Mouse (Mus musculus): ENCODE measurements around the gene Trpv2.

Trpv2 gene

DNA sequence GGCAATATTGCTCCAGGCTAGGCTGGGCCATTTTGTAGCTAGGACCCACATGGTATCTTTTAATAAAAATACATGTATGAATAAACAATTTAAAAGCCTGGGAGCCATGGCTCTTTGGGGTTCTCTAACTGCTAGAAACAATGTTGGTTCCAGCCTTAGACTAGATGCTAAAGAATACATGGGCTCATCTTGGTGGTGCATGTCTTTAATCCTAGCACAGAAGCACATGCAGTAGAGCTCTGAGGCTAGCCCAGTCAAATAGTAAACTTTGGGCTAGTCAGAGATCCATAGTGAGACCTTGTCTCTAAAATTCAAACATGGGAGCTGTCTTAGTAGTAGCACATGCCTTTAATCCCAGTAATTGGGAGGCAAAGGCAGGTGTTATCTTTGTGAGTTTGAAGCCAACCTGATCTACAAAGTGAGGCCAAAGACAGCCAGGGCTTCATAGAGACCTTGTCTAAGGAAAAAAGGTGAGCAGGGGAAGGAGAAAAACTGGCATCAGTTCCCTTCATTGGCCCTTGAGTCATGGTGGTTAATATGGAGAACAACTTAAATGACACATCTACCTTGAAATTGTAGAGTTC is 19.3 kb upstream of the Trpv2 start:
- Histone ChIP-seq H3K9me3 (ENCODE audit: low read length) (no peaks in the 10 kb centered on the region), H3K27me3 (ENCODE audit: insufficient read depth, low read length) (peaks cover 11% of the 10 kb centered on the region), H3K36me3 (ENCODE audit: insufficient read depth, low read length) (peaks cover 32% of the 10 kb centered on the region), H3K4me1 (replicated peaks; ENCODE audit: low read depth, low read length) (peaks cover 22% of the 10 kb centered on the region), H3K4me3 (replicated peaks; ENCODE audit: low read length) (peak overlapping the region; percentile 81)
- TF ChIP-seq CTCF (conservative IDR thresholded peaks at IDR 0.05; ENCODE audit: low read length) (no peak), POU5F1 (IDR thresholded peaks at IDR 0.05; ENCODE audit: borderline replicate concordance, low read length) (no peak), NANOG (IDR thresholded peaks at IDR 0.05; ENCODE audit: borderline replicate concordance, low read length) (no peak)

DNA sequence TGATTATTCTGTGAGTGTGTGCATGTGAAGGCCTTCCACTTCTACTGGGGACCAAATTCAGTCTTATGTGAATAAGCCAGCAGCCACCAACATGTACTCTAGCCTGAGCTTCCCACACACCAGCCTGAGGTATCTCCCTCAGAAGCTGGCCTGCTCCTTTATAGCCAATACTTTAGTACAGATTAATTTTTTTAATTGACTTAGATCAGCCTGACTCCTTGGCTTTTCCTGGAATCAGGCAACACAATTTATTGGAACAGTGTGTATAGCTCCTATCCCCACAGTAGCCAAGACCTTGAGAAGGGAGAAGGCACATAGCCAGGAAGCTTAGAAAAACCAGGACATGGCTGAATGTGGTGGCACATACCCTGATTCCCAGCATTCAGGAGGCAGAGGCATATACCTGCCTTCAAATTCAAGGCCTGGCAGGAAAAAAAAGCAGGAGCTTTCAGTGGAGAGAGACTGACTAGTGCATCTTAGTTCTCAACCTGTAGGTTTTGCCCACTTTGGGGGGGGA is 18.3 kb upstream of the Trpv2 start:
- peaks cover 32% of the 10 kb centered on the region for H3K36me3 ChIP-seq (ENCODE audit: insufficient read depth, low read length)
- TF ChIP-seq CTCF (conservative IDR thresholded peaks at IDR 0.05; ENCODE audit: low read length): no peak

DNA sequence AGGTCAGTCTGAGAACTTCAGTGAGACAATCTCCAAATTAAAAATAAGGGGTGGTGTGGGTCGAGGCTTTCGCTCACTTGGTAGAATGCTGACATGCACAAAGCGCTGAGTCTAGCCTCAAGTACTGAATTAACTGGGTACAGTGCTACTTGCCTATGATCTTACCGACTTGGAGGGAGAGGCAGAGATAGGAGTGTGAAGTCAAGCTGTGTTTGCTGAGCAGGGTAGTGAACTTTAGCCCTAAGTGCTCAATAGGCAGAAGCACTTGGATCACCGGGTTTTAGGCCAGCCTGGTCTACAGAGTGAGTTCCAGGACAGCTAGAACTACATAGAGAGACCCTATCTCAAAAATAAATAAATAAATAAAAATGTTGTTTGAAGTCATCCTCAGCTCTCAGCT is 17.1 kb upstream of the Trpv2 start:
- H3K4me3 ChIP-seq (replicated peaks; ENCODE audit: low read length): no peak overlapping the region
- no peak for TF ChIP-seq NANOG (IDR thresholded peaks at IDR 0.05; ENCODE audit: borderline replicate concordance, low read length)
- no peak for TF ChIP-seq CTCF (conservative IDR thresholded peaks at IDR 0.05; ENCODE audit: low read length)
- TF ChIP-seq POU5F1 (IDR thresholded peaks at IDR 0.05; ENCODE audit: borderline replicate concordance, low read length): no peak
- no peaks in the 10 kb centered on the region for H3K9me3 ChIP-seq (ENCODE audit: low read length)
- H3K4me1 ChIP-seq (replicated peaks; ENCODE audit: low read depth, low read length): peaks cover 32% of the 10 kb centered on the region
- peaks cover 32% of the 10 kb centered on the region for H3K36me3 ChIP-seq (ENCODE audit: insufficient read depth, low read length)
- peaks cover 30% of the 10 kb centered on the region for H3K27me3 ChIP-seq (ENCODE audit: insufficient read depth, low read length)

More for the DNA sequence above, 18.3 kb upstream of the Trpv2 start:
- H3K27me3 ChIP-seq (ENCODE audit: insufficient read depth, low read length): peaks cover 20% of the 10 kb centered on the region
- peaks cover 31% of the 10 kb centered on the region for H3K4me1 ChIP-seq (replicated peaks; ENCODE audit: low read depth, low read length)
- no peaks in the 10 kb centered on the region for H3K9me3 ChIP-seq (ENCODE audit: low read length)
- H3K4me3 ChIP-seq (replicated peaks; ENCODE audit: low read length): no peak overlapping the region

DNA sequence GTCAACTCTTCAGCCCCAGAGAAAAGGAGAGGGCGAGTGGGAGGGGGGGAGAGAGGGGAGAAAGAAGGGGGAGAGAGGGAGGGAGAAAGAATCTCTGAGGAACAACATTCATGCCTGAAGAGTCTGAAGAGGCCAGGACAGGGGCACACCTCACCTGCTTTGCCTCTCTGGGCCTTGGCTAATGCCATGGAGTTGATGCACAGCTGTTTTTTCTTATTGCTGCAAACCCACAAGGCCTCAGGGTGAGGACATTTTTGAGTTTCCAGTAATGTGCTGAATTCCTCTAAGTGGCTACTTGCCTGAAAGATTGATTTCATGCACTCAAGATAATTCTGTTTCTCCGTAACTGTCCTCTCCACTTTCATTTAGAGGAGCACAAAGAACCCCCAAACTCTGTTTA is 16.1 kb upstream of the Trpv2 start:
- peaks cover 32% of the 10 kb centered on the region for H3K4me1 ChIP-seq (replicated peaks; ENCODE audit: low read depth, low read length)
- H3K36me3 ChIP-seq (ENCODE audit: insufficient read depth, low read length): peaks cover 27% of the 10 kb centered on the region
- no peaks in the 10 kb centered on the region for H3K9me3 ChIP-seq (ENCODE audit: low read length)
- TF ChIP-seq POU5F1 (IDR thresholded peaks at IDR 0.05; ENCODE audit: borderline replicate concordance, low read length) (no peak), NANOG (IDR thresholded peaks at IDR 0.05; ENCODE audit: borderline replicate concordance, low read length) (no peak), CTCF (conservative IDR thresholded peaks at IDR 0.05; ENCODE audit: low read length) (no peak)
- no peak overlapping the region for H3K4me3 ChIP-seq (replicated peaks; ENCODE audit: low read length)
- H3K27me3 ChIP-seq (ENCODE audit: insufficient read depth, low read length): peaks cover 34% of the 10 kb centered on the region

DNA sequence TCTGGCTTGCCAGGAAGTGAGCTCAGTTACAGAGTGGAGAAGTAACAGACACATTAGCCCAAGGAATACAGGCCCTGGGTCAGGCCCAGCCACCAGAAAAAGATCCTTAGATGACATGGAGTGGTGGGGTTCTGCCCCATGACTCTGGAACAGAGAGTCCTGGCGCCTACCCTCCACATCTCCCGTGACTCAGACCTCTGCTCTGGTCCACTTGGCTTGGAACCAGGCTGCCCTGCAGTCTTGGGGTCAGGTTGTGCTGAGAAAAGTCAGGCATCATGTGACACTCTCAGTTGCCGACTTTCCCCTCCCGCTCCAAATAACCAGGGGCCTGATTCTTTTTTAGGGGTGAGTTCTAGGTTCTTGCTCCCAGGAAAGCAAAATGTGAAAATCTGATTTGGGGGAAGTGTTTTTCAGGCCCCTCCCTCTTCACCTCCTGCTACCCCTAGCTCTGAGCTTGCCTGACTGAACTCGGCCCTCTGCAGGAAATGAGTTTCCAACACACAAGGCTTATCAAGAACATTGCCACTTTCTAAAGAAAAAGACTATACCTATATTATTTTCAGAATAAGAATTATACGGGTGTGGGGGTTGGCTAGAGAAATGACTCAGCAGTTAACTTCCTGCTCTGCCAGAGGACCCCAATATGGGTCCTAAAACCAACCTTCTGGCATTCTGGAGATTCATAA is 15.2 kb upstream of the Trpv2 start:
- no peak for TF ChIP-seq CTCF (conservative IDR thresholded peaks at IDR 0.05; ENCODE audit: low read length)
- Histone ChIP-seq H3K4me1 (replicated peaks; ENCODE audit: low read depth, low read length) (peaks cover 24% of the 10 kb centered on the region), H3K4me3 (replicated peaks; ENCODE audit: low read length) (no peak overlapping the region), H3K9me3 (ENCODE audit: low read length) (no peaks in the 10 kb centered on the region), H3K27me3 (ENCODE audit: insufficient read depth, low read length) (peaks cover 34% of the 10 kb centered on the region), H3K36me3 (ENCODE audit: insufficient read depth, low read length) (peaks cover 17% of the 10 kb centered on the region)

DNA sequence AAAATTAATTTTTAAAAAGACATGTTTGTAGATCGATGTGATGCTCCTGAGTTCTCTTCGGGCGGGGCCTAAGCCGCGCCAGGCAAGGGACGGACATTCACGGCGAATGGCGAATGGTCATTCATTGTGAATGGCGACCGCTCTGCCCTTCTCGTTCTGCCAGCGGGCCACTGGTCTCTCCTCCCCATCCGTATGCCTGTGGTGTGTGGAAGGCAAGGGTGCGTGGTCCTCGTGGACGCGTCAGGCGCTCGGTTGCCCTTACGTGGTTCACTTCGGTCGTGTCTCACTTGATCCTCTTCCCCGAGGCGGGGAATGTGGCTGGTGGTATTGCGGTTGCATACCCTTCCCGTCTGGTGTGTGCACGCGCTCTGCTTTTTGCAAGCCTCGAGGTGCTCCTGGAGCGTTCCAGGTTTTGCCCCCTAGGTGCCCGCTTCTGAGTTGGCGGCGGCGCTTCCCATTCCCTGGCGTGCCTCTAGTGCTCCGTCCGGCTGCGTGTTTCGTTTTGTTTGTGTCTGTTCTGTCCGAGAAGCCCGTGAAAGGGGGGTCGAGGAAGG is 13.7 kb upstream of the Trpv2 start:
- Histone ChIP-seq H3K36me3 (ENCODE audit: insufficient read depth, low read length) (peaks cover 3% of the 10 kb centered on the region), H3K4me1 (replicated peaks; ENCODE audit: low read depth, low read length) (peaks cover 15% of the 10 kb centered on the region), H3K9me3 (ENCODE audit: low read length) (no peaks in the 10 kb centered on the region), H3K27me3 (ENCODE audit: insufficient read depth, low read length) (peaks cover 34% of the 10 kb centered on the region), H3K4me3 (replicated peaks; ENCODE audit: low read length) (peak overlapping the region; percentile 72)
- TF ChIP-seq CTCF (conservative IDR thresholded peaks at IDR 0.05; ENCODE audit: low read length): no peak
- no peak for TF ChIP-seq NANOG (IDR thresholded peaks at IDR 0.05; ENCODE audit: borderline replicate concordance, low read length)
- no peak for TF ChIP-seq POU5F1 (IDR thresholded peaks at IDR 0.05; ENCODE audit: borderline replicate concordance, low read length)

DNA sequence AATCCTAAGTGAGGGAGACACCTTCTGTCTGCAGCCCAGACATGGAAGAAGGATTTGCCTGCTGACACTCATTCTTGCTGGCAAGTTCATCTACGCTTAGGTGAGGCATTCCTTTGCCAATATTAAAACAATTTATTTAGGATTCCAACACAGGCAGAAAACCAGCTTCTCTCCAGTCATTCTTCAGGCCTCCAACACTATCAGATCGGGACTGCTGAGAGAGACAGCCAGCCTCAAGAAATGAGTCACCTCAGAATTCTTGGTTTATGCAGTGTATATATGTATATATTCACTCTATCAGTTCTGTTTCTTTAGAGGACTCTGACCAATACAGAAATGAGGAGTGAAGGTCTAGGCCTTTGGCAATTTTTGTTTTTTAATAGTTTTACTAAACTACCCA is 10.7 kb upstream of the Trpv2 start:
- Histone ChIP-seq H3K36me3 (ENCODE audit: insufficient read depth, low read length) (no peaks in the 10 kb centered on the region), H3K4me3 (replicated peaks; ENCODE audit: low read length) (no peak overlapping the region), H3K27me3 (ENCODE audit: insufficient read depth, low read length) (peaks cover 34% of the 10 kb centered on the region), H3K4me1 (replicated peaks; ENCODE audit: low read depth, low read length) (peaks cover 27% of the 10 kb centered on the region), H3K9me3 (ENCODE audit: low read length) (no peaks in the 10 kb centered on the region)
- TF ChIP-seq NANOG (IDR thresholded peaks at IDR 0.05; ENCODE audit: borderline replicate concordance, low read length) (no peak), POU5F1 (IDR thresholded peaks at IDR 0.05; ENCODE audit: borderline replicate concordance, low read length) (no peak)

DNA sequence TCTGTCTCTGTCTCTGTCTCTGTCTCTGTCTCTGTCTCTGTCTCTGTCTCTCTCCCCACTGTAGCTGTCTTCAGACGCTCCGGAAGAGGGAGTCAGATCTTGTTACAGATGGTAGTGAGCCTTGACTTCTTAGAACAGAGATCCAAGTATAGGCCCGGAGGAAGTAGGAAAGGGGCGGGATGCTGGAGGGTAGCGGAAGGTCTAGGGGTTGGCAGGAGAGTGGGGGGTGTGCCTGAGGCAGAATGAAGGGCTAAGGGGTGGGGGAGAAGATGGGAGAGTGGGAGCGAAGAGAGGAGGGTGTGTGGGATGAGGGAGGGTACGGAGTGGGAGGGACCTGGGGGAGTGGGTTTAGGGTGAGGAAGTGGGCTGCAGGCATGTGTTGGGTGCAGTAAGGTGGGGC is 8.5 kb upstream of the Trpv2 start:
- TF ChIP-seq CTCF (conservative IDR thresholded peaks at IDR 0.05; ENCODE audit: low read length): no peak
- no peak for TF ChIP-seq NANOG (IDR thresholded peaks at IDR 0.05; ENCODE audit: borderline replicate concordance, low read length)
- TF ChIP-seq POU5F1 (IDR thresholded peaks at IDR 0.05; ENCODE audit: borderline replicate concordance, low read length): no peak
- Histone ChIP-seq H3K4me3 (replicated peaks; ENCODE audit: low read length) (no peak overlapping the region), H3K4me1 (replicated peaks; ENCODE audit: low read depth, low read length) (peaks cover 15% of the 10 kb centered on the region), H3K9me3 (ENCODE audit: low read length) (no peaks in the 10 kb centered on the region), H3K27me3 (ENCODE audit: insufficient read depth, low read length) (peaks cover 16% of the 10 kb centered on the region), H3K36me3 (ENCODE audit: insufficient read depth, low read length) (no peaks in the 10 kb centered on the region)
